Mouse (Mus musculus): Measurements from ENCODE around the gene Trappc6b. TPM values are rescaled to one million over a fixed set of nuclear protein-coding genes. Genes with fewer than 3 reads are reported as not detected.

Trappc6b gene
- 85.2 and 119 TPM in 2 replicates for polyA plus RNA-seq (2012; rRNA removed)

GRCm38 (mm10) chr12:59060993-59061595 lies at the start of gene Trappc6b:
Trappc6b (minus strand) TSS chr12:59061472.

GRCm38 (mm10) chr12:59095104-59096025 lies 34.1 kb upstream of the Trappc6b start, which contains the start of gene Mia2:
Mia2 (plus strand) TSS chr12:59095799.

GRCm38 (mm10) chr12:59066448-59067077 lies 5.3 kb upstream of the Trappc6b start, which contains the start of gene Pnn:
Pnn (plus strand) TSS chr12:59066884.

GRCm38 (mm10) chr12:59013234-59013633 lies 48.0 kb downstream of the Trappc6b start, which contains the start of gene Gemin2:
Gemin2 (plus strand) TSS chr12:59013393.

GRCm38 (mm10) chr12:59011844-59012709 lies 49.2 kb downstream of the Trappc6b start, which contains the start of gene Sec23a:
Sec23a (minus strand) TSS chr12:59012017.

Other genes starting within 250 kb of the Trappc6b start
- gene Sec23a, start 49.5 kb downstream of the Trappc6b start, polyA plus RNA-seq (2012; rRNA removed) = 15.2 and 16.5 TPM in 2 replicates
- gene Gemin2, start 48.1 kb downstream of the Trappc6b start, polyA plus RNA-seq (2012; rRNA removed) = 2.1 and 2.6 TPM in 2 replicates
- gene Pnn, start 5.4 kb upstream of the Trappc6b start, polyA plus RNA-seq (2012; rRNA removed) = 13.9 and 17.4 TPM in 2 replicates
- 16.2 and 25.3 TPM in 2 replicates for gene Mia2, start 34.3 kb upstream of the Trappc6b start, polyA plus RNA-seq (2012; rRNA removed)
- gene Fbxo33, start 158.3 kb upstream of the Trappc6b start, polyA plus RNA-seq (2012; rRNA removed) = 10.7 and 12.8 TPM in 2 replicates